ENCODE assay signal across 24 mouse cellular contexts in the genomic region with DNA sequence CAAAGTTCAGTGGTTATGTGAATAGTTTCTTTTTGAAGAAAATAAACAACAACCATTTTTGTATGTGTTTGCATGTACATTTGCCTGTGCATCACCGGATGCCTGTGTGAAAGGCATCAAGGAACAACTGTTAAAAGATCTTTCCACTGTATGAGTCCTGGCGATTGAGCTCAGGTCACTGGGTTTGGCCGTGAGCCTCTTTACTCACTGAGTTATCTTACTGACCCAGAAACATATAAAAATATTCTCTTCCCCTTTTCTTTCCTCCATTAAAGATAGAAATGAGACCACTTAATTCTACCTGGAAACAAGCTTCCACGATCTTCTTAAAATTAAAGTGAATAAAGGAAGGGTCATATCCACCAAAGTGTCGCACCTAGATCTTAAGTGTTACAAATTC. TPM values are rescaled to one million over a fixed set of nuclear protein-coding genes. Genes with fewer than 3 reads are reported as not detected.
"Had no signal": no experiment of that assay in that cellular context is flagged by ENCODE, and none has a peak within 500 bp of the region (broad histone marks: within the 10 kb centered on the region; RNA-seq: fewer than 3 reads in every experiment).

No protein-coding gene starts in this region.

- H3K4me2 ChIP-seq: neural tube, embryonic 15.5 days; stomach, embryonic 15.5 days had no signal

- DNase-seq: retina, postnatal 1 day; right cerebral cortex, adult 18-20 months; right cerebral cortex, postnatal 14 days; right cerebral cortex, postnatal 25 days; right cerebral cortex, postnatal 4 days; spleen, adult 18-20 months; thymus, adult 18-20 months; thymus, adult 2 months; thymus, postnatal 14 days; thymus, postnatal 25 days; thymus, postnatal 36 days; thymus, postnatal 4 days had no signal

- H3K9me3 ChIP-seq: neural tube, embryonic 15.5 days; stomach, embryonic 15.5 days had no signal

- H3K36me3 ChIP-seq: neural tube, embryonic 15.5 days; stomach, embryonic 15.5 days had no signal

- H3K27me3 ChIP-seq: neural tube, embryonic 15.5 days; stomach, embryonic 15.5 days had no signal

- H3K9ac ChIP-seq: neural tube, embryonic 15.5 days; stomach, embryonic 15.5 days had no signal

- H3K27ac ChIP-seq: neural tube, embryonic 15.5 days; stomach, embryonic 15.5 days; stomach, postnatal 0 days had no signal

- H3K4me3 ChIP-seq: neural tube, embryonic 15.5 days; stomach, embryonic 15.5 days had no signal

RNA-seq across cellular contexts. Expression of gene Gm5426, which starts 10.2 kb away (rescaled TPM):
- total RNA-seq: neutrophil, adult 5-6 weeks had no signal
- polyA plus RNA-seq: neural tube, embryonic 14.5 days; neural tube, embryonic 15.5 days; small intestine, adult 2 months; spleen, adult 2 months; stomach, embryonic 14.5 days; stomach, embryonic 15.5 days; stomach, embryonic 16.5 days; stomach, postnatal 0 days; testis, adult 2 months; thymus, adult 2 months; thymus, postnatal 0 days; urinary bladder, adult 2 months had no signal
